Comparison of ENCODE assay signal across 7 mouse cellular contexts in genomic region chr2:26138252-26139033, GRCm38 (mm10). TPM values are rescaled to one million over a fixed set of nuclear protein-coding genes. Genes with fewer than 3 reads are reported as not detected.
DNase-seq lines count a peak whose midpoint lies in the region; ATAC-seq and TF ChIP-seq lines count a peak whose summit lies in the region.

No protein-coding gene starts in this region.

- WGBS in neural tube, embryonic 11.5 days, result 79% methylated on average over 31 of the region's 31 CpGs
- 84% methylated on average over 31 of the region's 31 CpGs for WGBS in embryonic facial prominence, embryonic 15.5 days
- WGBS in neural tube, embryonic 13.5 days, result 80% methylated on average over 31 of the region's 31 CpGs

- intact Hi-C loops in left cerebral cortex, adult 2 months (cut with DNase I), result no loop called here

- no peaks in the 10 kb centered on the region for H3K27me3 ChIP-seq in neural tube, embryonic 11.5 days (ENCODE audit: control insufficient read depth, insufficient read depth, low read length)
- H3K27me3 ChIP-seq in embryonic facial prominence, embryonic 15.5 days, result no peaks in the 10 kb centered on the region
- no peaks in the 10 kb centered on the region for H3K27me3 ChIP-seq in neural tube, embryonic 13.5 days

- no peak for DNase-seq in neural tube, embryonic 11.5 days (ENCODE audit: low spot score)
- no peak for DNase-seq in neural tube, embryonic 10.5 days (ENCODE audit: extremely low spot score, low spot score)
- DNase-seq in kidney, postnatal 36 days, result peak; percentile 36 to 62
- no peak for DNase-seq in left cerebral cortex, adult 2 months (ENCODE audit: extremely low spot score in 1 of 2, low spot score in 2 of 2)
- no peak for DNase-seq in frontal cortex, postnatal 36 days (ENCODE audit: low spot score in 2 of 2)

- H3K36me3 ChIP-seq in neural tube, embryonic 11.5 days (ENCODE audit: control insufficient read depth, insufficient read depth, low read length), result no peaks in the 10 kb centered on the region; the same call in 1 of the 2 replicates
- H3K36me3 ChIP-seq in embryonic facial prominence, embryonic 15.5 days, result peaks cover 24% of the 10 kb centered on the region
- H3K36me3 ChIP-seq in neural tube, embryonic 13.5 days, result peaks cover 23% of the 10 kb centered on the region

- H3K27ac ChIP-seq in neural tube, embryonic 11.5 days (ENCODE audit: low read depth, low read length), result no peak overlapping the region
- no peak overlapping the region for H3K27ac ChIP-seq in embryonic facial prominence, embryonic 15.5 days (replicated peaks)
- H3K27ac ChIP-seq in neural tube, embryonic 13.5 days (replicated peaks), result no peak overlapping the region; the same call in 1 of the 2 replicates
- no peak overlapping the region for H3K27ac ChIP-seq in left cerebral cortex, adult 2 months

- TF ChIP-seq CTCF in left cerebral cortex, adult 2 months (IDR thresholded peaks at IDR 0.05), result no peak

- no peak overlapping the region for H3K4me2 ChIP-seq in neural tube, embryonic 11.5 days (ENCODE audit: low read depth)
- H3K4me2 ChIP-seq in embryonic facial prominence, embryonic 15.5 days (replicated peaks), result peak overlapping the region; percentile 88
- H3K4me2 ChIP-seq in neural tube, embryonic 13.5 days, result peak overlapping the region; percentile 94

- no peaks in the 10 kb centered on the region for H3K9me3 ChIP-seq in neural tube, embryonic 11.5 days (ENCODE audit: control insufficient read depth, low read length)
- no peaks in the 10 kb centered on the region for H3K9me3 ChIP-seq in embryonic facial prominence, embryonic 15.5 days (replicated peaks)
- no peaks in the 10 kb centered on the region; the same call in 1 of the 2 replicates for H3K9me3 ChIP-seq in neural tube, embryonic 13.5 days

- 0 out of 2 replicates have a peak overlapping the region, but pooled peaks have one; percentile 6 for H3K4me3 ChIP-seq in neural tube, embryonic 11.5 days (ENCODE audit: low read depth, low read length)
- H3K4me3 ChIP-seq in embryonic facial prominence, embryonic 15.5 days (replicated peaks), result peak overlapping the region; percentile 89; the same call in 1 of the 2 replicates
- H3K4me3 ChIP-seq in neural tube, embryonic 13.5 days, result peak overlapping the region; percentile 77; the same call in 1 of the 2 replicates
- no peak overlapping the region for H3K4me3 ChIP-seq in left cerebral cortex, adult 2 months

- peak overlapping the region; percentile 72 for H3K9ac ChIP-seq in neural tube, embryonic 11.5 days (ENCODE audit: low read length)
- peak overlapping the region; percentile 75; the same call in 1 of the 2 replicates for H3K9ac ChIP-seq in embryonic facial prominence, embryonic 15.5 days
- peak overlapping the region; percentile 94 for H3K9ac ChIP-seq in neural tube, embryonic 13.5 days

- H3K4me1 ChIP-seq in neural tube, embryonic 11.5 days (ENCODE audit: control insufficient read depth, insufficient read depth, low read length), result peaks cover 19% of the 10 kb centered on the region
- H3K4me1 ChIP-seq in embryonic facial prominence, embryonic 15.5 days, result peaks cover 32% of the 10 kb centered on the region
- H3K4me1 ChIP-seq in neural tube, embryonic 13.5 days (replicated peaks), result peaks cover 33% of the 10 kb centered on the region

- no peak for ATAC-seq in neural tube, embryonic 11.5 days (ENCODE audit: insufficient read depth, low FRiP score, low TSS enrichment)
- ATAC-seq in embryonic facial prominence, embryonic 15.5 days (ENCODE audit: insufficient number of reproducible peaks, low FRiP score, low TSS enrichment, low read depth), result no peak
- ATAC-seq in neural tube, embryonic 13.5 days (ENCODE audit: low read depth), result no peak

RNA-seq across cellular contexts. Expression of gene Nacc2, which starts 15.4 kb away (rescaled TPM):
- 8.2 and 9.8 TPM in 2 replicates for polyA plus RNA-seq in neural tube, embryonic 11.5 days (2014; fragmentation: Nextera tagmentation; extraction: Ambion mirVana)
- 7.9 and 9.0 TPM in 2 replicates for polyA plus RNA-seq in embryonic facial prominence, embryonic 15.5 days (2015; fragmentation: Nextera tagmentation; extraction: Ambion mirVana)
- polyA plus RNA-seq in neural tube, embryonic 13.5 days (2015; fragmentation: Nextera tagmentation; extraction: Ambion mirVana), result 18.0 and 19.2 TPM in 2 replicates
- total RNA-seq in left cerebral cortex, adult 2 months (2021), result 10 to 100 TPM; 64.5 to 75.9 TPM

Comparison
In these comparisons a context has a peak if more than half of its experiments do, and no peak if none do; other contexts are left out.
1. DNase-seq: peak in kidney, postnatal 36 days (2 of 2); none in neural tube, embryonic 11.5 days (single experiment), neural tube, embryonic 10.5 days (single experiment), left cerebral cortex, adult 2 months (0 of 2) and frontal cortex, postnatal 36 days (0 of 2).
2. Peak in every context shown above with its lines, with median percentiles within 50 percentile points of each other: H3K9ac ChIP-seq.